Mouse (Mus musculus) olfactory bulb, adult 2 months (tissue): ENCODE results near the gene Lipt2.

ENCODE experiments used
- CTCF ChIP-seq: fragments of 200-500 bp; IDR thresholded peaks from 2 replicates; pipeline ENCODE4 v1.5.1; 2012; ENCODE audit warnings: low read depth, mild to moderate bottlenecking, low read length, moderate library complexity; ENCODE audit not compliant: insufficient read depth
- POLR2A ChIP-seq: fragments of 200-500 bp; IDR thresholded peaks from 2 replicates; pipeline ENCODE4 v1.6.1; 2012; ENCODE audit warnings: mild to moderate bottlenecking, low read depth, low read length, moderate library complexity; ENCODE audit not compliant: insufficient read depth

DNA sequence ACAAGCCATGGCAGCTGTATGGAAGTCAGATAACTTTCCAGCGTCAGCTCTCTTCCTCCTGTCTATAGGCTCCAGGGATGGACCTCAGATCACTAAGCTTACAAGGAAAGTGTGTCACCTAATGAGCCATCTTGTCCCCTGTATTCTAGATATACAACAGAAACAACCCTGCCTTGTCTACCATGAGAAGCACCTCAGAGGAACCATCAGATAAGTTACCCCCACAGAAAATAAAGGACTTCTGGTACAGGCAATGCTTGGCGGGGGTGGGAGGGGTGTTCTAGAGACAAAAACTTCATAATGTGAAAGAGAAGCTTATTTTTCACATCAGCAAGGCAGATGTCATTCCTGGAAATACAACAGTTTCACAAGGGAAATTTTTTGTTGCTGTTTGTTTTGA is 47.1 kb downstream of the Lipt2 start:
- no peak for TF ChIP-seq CTCF
- TF ChIP-seq POLR2A: no peak
